Mouse (Mus musculus) kidney, postnatal 0 days (tissue): Measurements from ENCODE around the gene Dad1. TPM values are rescaled to one million over a fixed set of nuclear protein-coding genes. Genes with fewer than 3 reads are reported as not detected.

Experiments used
- ATAC-seq: fragments of 200-750 bp; cut with Nextera tagmentation; replicated peaks from 2 replicates; pipeline ENCODE4 v1.8.0; 2017; ENCODE audit warnings: low read depth, moderate number of reproducible peaks, moderate TSS enrichment, moderate library complexity; ENCODE audit not compliant: low FRiP score
- DNase-seq: peaks from one replicate; pipeline ENCODE4 v3.0.0-alpha.2; 2016; ENCODE audit warnings: low spot score
- H3K27ac ChIP-seq: fragments of 300-500 bp; sonication (generic); 2 replicates; pipeline ENCODE4 v1.5.1; 2014; ENCODE audit warnings: mild to moderate bottlenecking
- H3K27me3 ChIP-seq: fragments of 300-500 bp; sonication (generic); 2 replicates; pipeline ENCODE4 v1.6.1; 2014; ENCODE audit warnings: low read length, mixed read lengths; ENCODE audit not compliant: insufficient read depth
- H3K36me3 ChIP-seq: fragments of 300-500 bp; sonication (generic); 2 replicates; pipeline ENCODE4 v1.6.1; 2014; ENCODE audit warnings: low read length, mixed read lengths; ENCODE audit not compliant: insufficient read depth
- H3K4me1 ChIP-seq: fragments of 300-500 bp; sonication (generic); replicated peaks from 2 replicates; pipeline ENCODE4 v1.6.1; 2014; ENCODE audit warnings: antibody characterized with exemption, low read length, mixed read lengths; ENCODE audit not compliant: insufficient read depth
- H3K4me2 ChIP-seq: fragments of 300-500 bp; sonication (generic); 2 replicates; pipeline ENCODE4 v1.6.1; 2014; ENCODE audit warnings: mild to moderate bottlenecking, low read length, moderate library complexity, mixed read lengths
- H3K4me3 ChIP-seq: fragments of 300-500 bp; sonication (generic); replicated peaks from 2 replicates; pipeline ENCODE4 v1.5.1; 2014; ENCODE audit warnings: low read depth, low read length
- H3K9ac ChIP-seq: fragments of 300-500 bp; sonication (generic); 2 replicates; pipeline ENCODE4 v1.6.1; 2014; ENCODE audit warnings: low read depth, low read length
- H3K9me3 ChIP-seq: fragments of 300-500 bp; sonication (generic); replicated peaks from 2 replicates; pipeline ENCODE4 v1.6.1; 2016; ENCODE audit warnings: low read length, inconsistent platforms, mixed read lengths
- CTCF ChIP-seq: IDR thresholded peaks from 2 replicates; pipeline ENCODE4 v1.5.1; 2016; ENCODE audit warnings: antibody characterized with exemption, low read depth, mild to moderate bottlenecking, moderate library complexity
- WGBS: fragments of 180-500 bp; shearing (Covaris S2); extraction: QIAGEN DNeasy Blood & Tissue Kit; methylation state at CpG from one replicate; pipeline ENCODE4 v1.1.7; 2014; 5-methylcytosine and 5-hydroxymethylcytosine counted together
- polyA plus RNA-seq: library from polyadenylated mRNA; unstranded; fragments of >200 nt; fragmentation: Nextera tagmentation; extraction: Ambion mirVana; gene quantifications from 2 replicates; pipeline ENCODE4 v1.2.1, GENCODE M21; 2015

Gene Dad1
- polyA plus RNA-seq, 1 experiment from 2014 or later, result 545 TPM

- DNase-seq (no peak), ATAC-seq (no peak)
- peaks cover 6% of the 10 kb centered on the region for H3K4me1 ChIP-seq
- no peak for TF ChIP-seq CTCF
- 95% methylated on average over 6 of the region's 6 CpGs for WGBS
- no peak overlapping the region for H3K4me2 ChIP-seq
- H3K9me3 ChIP-seq, result no peaks in the 10 kb centered on the region
- H3K9ac ChIP-seq, result no peak overlapping the region
- no peaks in the 10 kb centered on the region for H3K27me3 ChIP-seq
- no peak overlapping the region for H3K27ac ChIP-seq
- peaks cover 33% of the 10 kb centered on the region; the same call in 1 of the 2 replicates for H3K36me3 ChIP-seq
- no peak overlapping the region for H3K4me3 ChIP-seq
Observed at GRCm38 (mm10) chr14:54263099-54263498, 9.2 kb upstream of the Dad1 start.

- no peak for ATAC-seq
- Histone ChIP-seq H3K4me2 (no peak overlapping the region), H3K9me3 (no peaks in the 10 kb centered on the region), H3K9ac (no peak overlapping the region), H3K36me3 (peaks cover 30% of the 10 kb centered on the region; the same call in 1 of the 2 replicates), H3K27ac (no peak overlapping the region), H3K4me3 (no peak overlapping the region), H3K27me3 (no peaks in the 10 kb centered on the region), H3K4me1 (peaks cover 6% of the 10 kb centered on the region)
- TF ChIP-seq CTCF, result no peak
- 97% methylated on average over 8 of the region's 8 CpGs for WGBS
- DNase-seq, result no peak
Observed at GRCm38 (mm10) chr14:54262622-54263021, 8.7 kb upstream of the Dad1 start.

GRCm38 (mm10) chr14:54261386-54261785, 7.5 kb upstream of the Dad1 start:
- 95% methylated on average over 2 of the region's 2 CpGs for WGBS
- DNase-seq (no peak), ATAC-seq (no peak)
- Histone ChIP-seq H3K36me3 (peaks cover 20% of the 10 kb centered on the region; the same call in 1 of the 2 replicates), H3K4me3 (no peak overlapping the region), H3K9ac (no peak overlapping the region), H3K9me3 (no peaks in the 10 kb centered on the region), H3K27me3 (no peaks in the 10 kb centered on the region), H3K4me1 (peaks cover 6% of the 10 kb centered on the region), H3K4me2 (no peak overlapping the region), H3K27ac (no peak overlapping the region)
- TF ChIP-seq CTCF, result no peak

- Histone ChIP-seq H3K4me1 (peaks cover 6% of the 10 kb centered on the region), H3K27me3 (no peaks in the 10 kb centered on the region), H3K4me2 (peak overlapping the region; percentile 83), H3K9me3 (no peaks in the 10 kb centered on the region), H3K4me3 (peak overlapping the region; percentile 71; the same call in 1 of the 2 replicates), H3K27ac (no peak overlapping the region), H3K36me3 (peaks cover 15% of the 10 kb centered on the region; the same call in 1 of the 2 replicates), H3K9ac (no peak overlapping the region)
- WGBS, result 61% methylated on average over 2 of the region's 2 CpGs
- DNase-seq (no peak), ATAC-seq (no peak)
- no peak for TF ChIP-seq CTCF
Observed at GRCm38 (mm10) chr14:54260196-54260595, 6.3 kb upstream of the Dad1 start.

- no peak for ATAC-seq
- Histone ChIP-seq H3K27ac (peak overlapping the region; percentile 86), H3K4me1 (peaks cover 7% of the 10 kb centered on the region), H3K9ac (peak overlapping the region; percentile 71), H3K9me3 (no peaks in the 10 kb centered on the region), H3K36me3 (peaks cover 11% of the 10 kb centered on the region; the same call in 1 of the 2 replicates), H3K4me2 (peak overlapping the region; percentile 83), H3K27me3 (no peaks in the 10 kb centered on the region), H3K4me3 (peak overlapping the region; percentile 71)
- DNase-seq, result no peak
- WGBS, result 15% methylated on average over 8 of the region's 8 CpGs
- TF ChIP-seq CTCF, result no peak
Observed at GRCm38 (mm10) chr14:54259722-54260085, 5.8 kb upstream of the Dad1 start.

GRCm38 (mm10) chr14:54259003-54259721, 5.3 kb upstream of the Dad1 start:
- peak overlapping the region; percentile 71 for H3K9ac ChIP-seq
- 1% methylated on average over 35 of the region's 35 CpGs for WGBS
- ATAC-seq (peak; percentile 91), DNase-seq (peak; percentile 96)
- no peaks in the 10 kb centered on the region for H3K27me3 ChIP-seq
- H3K27ac ChIP-seq, result peak overlapping the region; percentile 86
- H3K36me3 ChIP-seq, result peaks cover 10% of the 10 kb centered on the region; the same call in 1 of the 2 replicates
- TF ChIP-seq CTCF, result no peak
- H3K9me3 ChIP-seq, result no peaks in the 10 kb centered on the region
- H3K4me1 ChIP-seq, result peaks cover 10% of the 10 kb centered on the region
- H3K4me2 ChIP-seq, result peak overlapping the region; percentile 83
- H3K4me3 ChIP-seq, result peak overlapping the region; percentile 71
